Mouse (Mus musculus) kidney, adult 2 months (tissue): ENCODE measurements around the gene Ccdc63.

ENCODE experiments used
- CTCF ChIP-seq: fragments of 200-500 bp; conservative IDR thresholded peaks from 2 replicates; pipeline ENCODE4 v1.5.1; 2011; ENCODE audit warnings: low read depth, mild to moderate bottlenecking, control low read depth, low read length, moderate library complexity, mixed read lengths; ENCODE audit not compliant: insufficient read depth, insufficient read length
- POLR2A ChIP-seq: fragments of 200-500 bp; IDR thresholded peaks from one replicate; pipeline ENCODE4 v1.6.1; 2011; ENCODE audit warnings: low read depth, low read length, control low read depth

DNA sequence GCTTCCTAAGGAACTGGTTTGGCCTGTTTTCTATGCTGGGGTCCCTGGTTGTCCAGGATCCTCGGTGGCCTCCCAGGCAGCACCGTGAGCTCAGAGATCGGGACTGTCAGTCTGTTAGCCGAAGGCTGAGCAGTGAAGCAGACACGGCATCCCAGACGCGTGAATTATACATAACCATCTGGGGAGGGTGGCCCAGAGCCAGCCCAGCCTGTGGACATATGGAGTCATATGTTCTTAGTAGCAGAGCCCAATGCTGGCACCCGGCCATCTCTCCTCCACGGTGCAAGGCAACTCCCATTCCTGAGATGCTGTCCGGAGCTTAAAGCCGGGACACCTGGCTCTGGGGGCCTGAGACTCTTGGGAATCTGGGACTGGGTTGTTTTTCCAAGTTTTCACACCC lies 59.7 kb downstream of the Ccdc63 start:
- no peak for TF ChIP-seq POLR2A
- TF ChIP-seq CTCF, result no peak
